Mouse (Mus musculus) large intestine, adult 2 months (tissue): ENCODE data around the gene Tctn1. TPM values are rescaled to one million over a fixed set of nuclear protein-coding genes. Genes with fewer than 3 reads are reported as not detected.
"Not testable (repeated sequence)": the region's sequence is repeated elsewhere in the genome, so short reads cannot be mapped to it uniquely, and the experiment has no call there.

Experiments
- DNase-seq: peaks from one replicate; pipeline ENCODE4 v3.0.0-alpha.2; 2012; ENCODE audit warnings: low read depth, low spot score
- WGBS: fragments of 180-500 bp; shearing (Covaris S2); methylation state at CpG from one replicate; pipeline ENCODE4 v1.1.7; 2018; 5-methylcytosine and 5-hydroxymethylcytosine counted together
- polyA plus RNA-seq: library from polyadenylated mRNA; depleted of rRNA; stranded (reverse); fragments of >200 nt; gene quantifications from 2 replicates; pipeline ENCODE4 v1.2.3, GENCODE M21; 2012

Tctn1 gene
- polyA plus RNA-seq, 1 experiment: 7.6 TPM

GRCm38 (mm10) chr5:122231431-122231830, 32.8 kb downstream of the Tctn1 start:
- no peak for DNase-seq
- WGBS: 77% methylated on average over 6 of the region's 6 CpGs

- no peak for DNase-seq
- 89% methylated on average over 4 of the region's 4 CpGs for WGBS
Observed at GRCm38 (mm10) chr5:122230816-122231215, 33.4 kb downstream of the Tctn1 start.

DNA sequence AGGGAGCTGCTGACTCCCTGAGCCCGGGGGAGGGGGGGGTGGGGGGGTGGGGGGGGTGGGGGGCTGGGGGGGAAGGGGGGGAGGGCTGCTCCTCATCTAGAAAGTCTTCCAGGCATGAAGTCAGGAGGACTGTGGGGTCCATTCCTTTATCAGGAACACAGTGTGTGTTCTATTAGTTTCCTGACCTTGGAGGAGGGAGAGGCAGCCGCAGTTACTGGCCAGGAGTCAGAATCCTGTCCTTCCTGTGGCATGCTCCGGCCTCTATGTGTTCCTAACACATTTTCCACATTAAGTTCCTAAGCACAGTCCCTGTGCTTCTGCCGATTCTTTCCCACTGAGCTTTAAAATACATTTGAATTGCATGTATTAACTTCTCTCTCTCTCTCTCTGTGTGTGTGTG, 35.5 kb downstream of the Tctn1 start:
- no peak for DNase-seq
- WGBS: 58% methylated on average over 4 of the region's 4 CpGs

DNA sequence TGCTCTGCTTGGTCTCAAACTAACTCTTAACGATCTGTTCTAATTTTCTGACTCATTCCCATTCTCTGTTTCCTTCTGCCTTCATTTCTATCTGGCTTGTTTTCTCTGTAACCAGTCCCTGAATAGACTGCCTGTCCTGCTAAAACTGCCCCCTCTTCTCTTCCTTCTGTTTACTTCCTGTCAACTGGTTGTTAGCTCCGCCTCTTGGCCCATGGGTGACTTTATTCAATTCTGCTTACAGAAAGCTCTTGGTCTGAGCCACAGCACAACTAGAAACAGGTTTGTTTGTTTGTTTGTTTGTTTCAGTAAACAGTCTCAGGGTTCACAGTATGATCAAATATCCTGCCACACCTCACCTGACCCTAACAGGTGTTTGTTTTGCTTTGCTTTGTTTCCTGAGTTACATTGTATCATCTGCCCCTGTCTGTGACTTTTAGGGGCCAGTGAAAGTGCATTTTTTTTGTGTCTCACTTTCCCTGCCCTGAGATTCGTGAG, 35.9 kb downstream of the Tctn1 start:
- DNase-seq: no peak
- WGBS: 67% methylated on average over 3 of the region's 3 CpGs

DNA sequence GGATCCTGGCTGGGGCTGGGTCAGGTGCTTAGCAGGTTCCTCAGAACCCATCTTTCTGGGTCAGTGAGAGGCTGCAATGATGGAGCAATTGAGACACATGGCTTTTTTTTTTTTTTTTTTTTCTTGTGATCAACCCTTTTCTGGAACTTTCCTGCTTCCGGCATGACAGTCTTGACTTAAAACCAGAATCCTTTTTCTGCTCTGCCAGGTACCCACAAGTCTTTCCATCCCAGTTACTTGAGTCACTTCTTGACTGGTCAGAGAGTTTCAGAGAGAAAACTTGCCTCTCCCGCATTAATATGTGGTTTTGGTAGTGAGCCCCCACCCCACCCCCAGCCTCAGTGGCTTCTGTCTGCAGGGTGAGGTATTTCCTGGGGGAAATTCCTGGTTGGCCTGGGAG, 40.0 kb downstream of the Tctn1 start:
- no peak for DNase-seq
- WGBS: 93% methylated on average over 2 of the region's 2 CpGs

GRCm38 (mm10) chr5:122221085-122221484, 43.2 kb downstream of the Tctn1 start:
- DNase-seq: no peak
- 90% methylated on average over 4 of the region's 4 CpGs for WGBS

DNA sequence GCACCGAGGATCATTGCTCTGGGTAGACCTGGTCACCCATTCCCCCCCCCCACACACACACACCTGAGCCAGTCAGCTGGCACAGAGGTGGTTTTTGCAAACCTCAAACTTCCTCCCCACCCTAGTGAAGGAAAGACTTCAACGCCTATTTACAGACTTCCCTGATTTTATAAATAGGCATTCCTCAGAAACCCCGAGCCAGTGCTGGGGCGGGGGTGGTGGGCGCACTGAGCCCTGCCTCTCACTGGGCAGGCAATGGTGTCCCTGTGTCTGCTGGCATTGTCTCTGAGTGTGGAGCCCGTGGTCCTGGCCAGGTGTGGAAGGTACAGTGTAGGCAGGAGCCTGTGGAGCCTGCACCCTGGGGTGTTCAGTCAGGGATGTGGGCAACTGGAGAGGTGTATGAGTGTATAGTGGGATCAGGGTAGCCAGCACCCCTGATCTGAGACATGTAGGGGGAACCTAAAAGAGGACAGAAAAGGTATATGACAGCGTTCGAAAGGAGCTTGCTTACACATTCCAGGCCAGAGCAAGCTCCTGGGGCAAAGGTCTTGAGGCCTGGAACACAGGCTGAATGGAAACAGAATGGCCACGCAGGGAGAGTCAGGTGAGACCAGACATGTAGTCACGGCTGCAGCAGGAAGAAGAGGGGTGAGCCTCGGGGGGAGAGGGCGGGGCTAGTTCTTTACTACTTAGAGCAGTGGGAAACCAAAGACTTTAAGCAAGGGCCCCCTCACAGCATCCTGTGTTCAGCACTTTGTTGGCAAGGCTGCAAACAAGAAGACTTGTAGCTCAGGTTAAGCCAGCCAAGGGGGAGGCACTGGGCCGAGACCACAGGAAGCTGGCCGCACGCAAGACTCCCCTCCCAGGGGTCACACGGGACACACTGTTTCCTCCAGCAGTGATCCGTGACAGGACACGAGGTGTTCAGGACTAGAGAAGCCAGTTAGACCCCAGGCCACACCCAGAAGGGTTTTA, 44.3 kb downstream of the Tctn1 start:
- 42% methylated on average over 18 of the region's 18 CpGs for WGBS
- DNase-seq: no peak

DNA sequence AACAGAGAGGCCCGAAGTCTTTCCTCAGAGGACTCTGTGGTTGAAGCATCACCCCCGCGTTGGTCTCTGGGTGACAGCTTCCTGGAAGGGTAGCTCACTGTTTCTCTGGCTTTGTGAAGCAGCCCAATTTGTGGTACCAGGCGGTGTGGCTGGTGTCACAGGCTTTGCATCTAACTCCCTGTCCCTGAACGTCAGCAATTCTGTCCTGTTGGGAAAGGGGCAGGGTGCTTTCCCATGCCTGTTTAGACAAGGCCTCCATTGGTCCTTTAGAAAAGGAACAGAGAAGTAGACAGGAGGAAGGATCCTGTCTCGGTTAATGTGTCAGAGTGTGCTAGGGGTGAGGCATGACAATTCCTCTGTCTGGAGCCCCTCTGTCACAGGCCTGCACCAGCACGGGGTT, 45.3 kb downstream of the Tctn1 start:
- DNase-seq: no peak
- 80% methylated on average over 7 of the region's 7 CpGs for WGBS

DNA sequence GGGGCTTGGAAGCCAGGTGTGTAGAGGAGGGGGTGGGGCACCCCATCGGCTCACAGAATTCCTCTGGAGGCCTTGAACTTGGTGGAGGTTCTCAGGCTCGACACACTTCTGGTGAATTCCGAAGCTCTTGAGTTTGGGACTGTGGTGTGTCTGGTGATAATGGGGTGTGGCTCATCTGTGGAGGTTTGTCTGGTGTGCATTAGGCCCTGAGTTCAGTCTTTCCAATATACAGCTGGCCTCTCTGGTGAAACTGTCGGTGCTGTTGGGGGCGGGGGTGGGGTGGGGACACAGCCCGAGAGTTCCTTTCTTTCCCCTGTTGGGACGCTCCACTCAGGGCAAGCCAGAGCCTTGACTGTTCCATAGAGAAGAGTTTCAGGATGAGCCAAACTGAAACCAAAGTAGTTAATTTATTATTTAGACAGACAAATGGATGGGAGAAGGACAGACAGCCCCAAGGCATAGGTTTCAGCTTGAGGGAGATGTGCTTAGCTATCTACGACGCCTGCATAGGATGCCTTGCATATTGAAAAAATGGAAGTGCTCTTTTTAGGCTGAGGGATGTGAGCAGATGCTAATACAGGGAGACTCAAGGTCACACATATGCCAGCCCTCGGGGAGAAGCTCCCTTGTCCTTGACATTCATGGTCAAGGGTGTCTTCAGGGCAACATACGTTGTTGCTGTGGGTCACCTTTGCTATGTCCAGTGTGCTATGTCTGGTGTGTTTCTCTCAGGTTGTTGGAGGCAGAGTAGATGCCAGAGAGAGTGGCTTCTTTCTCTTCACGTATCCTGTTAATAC, 46.0 kb downstream of the Tctn1 start:
- WGBS: 74% methylated on average over 12 of the region's 12 CpGs
- DNase-seq: no peak

GRCm38 (mm10) chr5:122217636-122218035, 46.6 kb downstream of the Tctn1 start:
- 81% methylated on average over 6 of the region's 6 CpGs for WGBS
- DNase-seq: no peak

DNA sequence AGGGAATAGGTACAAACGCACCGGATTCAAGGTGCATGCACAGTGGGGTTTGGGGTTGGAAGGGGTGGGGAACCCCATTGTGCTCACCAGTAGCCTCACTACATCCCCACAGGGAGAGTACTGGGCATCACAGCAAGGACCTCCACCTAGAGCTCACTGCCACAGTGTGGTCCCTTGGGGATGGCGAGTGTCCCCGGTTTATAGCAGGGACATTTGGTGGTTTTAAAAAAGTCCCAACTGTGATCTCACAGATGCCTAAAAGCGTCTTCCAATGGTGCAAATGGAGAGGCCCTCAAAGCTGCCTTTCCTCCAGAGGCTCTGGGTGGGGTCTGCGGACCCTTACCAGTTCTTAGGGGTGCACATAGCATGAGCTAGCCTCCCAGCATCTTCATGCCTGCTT, 50.4 kb downstream of the Tctn1 start:
- DNase-seq: no peak
- 90% methylated on average over 6 of the region's 6 CpGs for WGBS

- not testable (repeated sequence) for DNase-seq
- 100% methylated on average over 1 of the region's 1 CpGs for WGBS
Observed at GRCm38 (mm10) chr5:122212820-122213219, 51.4 kb downstream of the Tctn1 start.

DNA sequence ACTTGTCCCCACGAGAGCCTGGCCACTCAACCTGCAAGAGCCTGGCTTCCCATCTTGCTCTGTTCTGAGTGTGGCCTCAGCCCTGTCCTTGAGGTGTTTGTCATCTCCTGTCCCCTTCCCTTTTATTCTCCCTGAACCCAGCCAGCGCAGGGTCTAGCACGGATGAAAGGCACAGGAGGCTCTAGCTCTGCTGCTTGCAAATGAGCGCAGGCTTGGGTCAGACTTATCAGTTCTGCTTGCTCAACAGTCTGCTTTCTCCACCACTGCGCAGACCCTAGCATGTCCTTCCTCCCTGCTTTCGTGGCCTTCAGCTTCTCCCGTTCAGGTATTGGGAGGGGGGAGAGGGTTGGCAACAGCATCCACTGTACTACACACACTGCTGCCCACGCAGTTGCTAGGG, 52.1 kb downstream of the Tctn1 start:
- DNase-seq: no peak
- 76% methylated on average over 8 of the region's 8 CpGs for WGBS

DNA sequence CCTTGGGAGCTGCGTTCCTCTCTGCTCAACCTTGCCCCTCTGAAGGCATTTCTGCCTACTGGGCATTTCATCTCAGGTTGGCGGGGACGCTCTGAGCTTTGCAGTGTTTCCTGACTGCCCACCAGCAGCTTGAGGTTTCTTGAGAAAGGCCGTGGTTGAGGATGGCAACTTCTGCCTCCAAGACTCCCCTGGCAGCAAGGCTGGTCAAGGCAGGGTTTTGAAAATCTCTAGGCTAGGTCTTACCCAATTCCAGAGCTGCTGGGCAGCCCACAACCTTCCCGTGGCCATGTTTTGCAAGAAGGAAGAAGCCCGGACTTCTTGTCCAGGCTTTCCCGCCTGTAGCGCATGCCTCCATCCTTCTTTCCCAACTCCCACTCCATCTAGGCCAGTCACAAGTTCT, 53.4 kb downstream of the Tctn1 start:
- WGBS: 88% methylated on average over 8 of the region's 8 CpGs

GRCm38 (mm10) chr5:122209591-122210368, 54.5 kb downstream of the Tctn1 start:
- no peak for DNase-seq
- 11% methylated on average over 21 of the region's 21 CpGs for WGBS

More for the DNA sequence above, 53.4 kb downstream of the Tctn1 start:
- no peak for DNase-seq

GRCm38 (mm10) chr5:122208909-122209308, 55.4 kb downstream of the Tctn1 start:
- 72% methylated on average over 6 of the region's 6 CpGs for WGBS
- no peak for DNase-seq

DNA sequence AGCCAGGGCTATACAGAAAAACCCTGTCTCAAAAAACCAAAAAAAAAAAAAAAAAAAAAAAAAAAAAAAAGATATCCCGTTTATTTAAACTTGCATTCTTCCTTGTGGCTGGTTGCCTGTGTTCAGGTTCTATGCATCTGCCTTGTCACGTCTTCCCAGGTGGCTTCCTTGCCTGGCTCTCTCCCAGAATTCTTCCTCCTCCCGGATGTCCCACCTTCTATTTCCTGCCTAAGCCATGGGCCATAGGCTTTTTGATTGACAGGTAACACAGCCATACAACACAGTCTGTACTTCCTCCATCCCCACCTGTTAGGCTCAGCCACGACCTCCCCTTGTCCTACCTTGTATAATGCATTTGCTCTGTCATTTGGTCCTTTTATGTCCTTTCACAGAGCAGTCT, 57.8 kb downstream of the Tctn1 start, which contains the start of gene Hvcn1:
Hvcn1 (plus strand) TSS at position 330 of the 400 bp plus-strand sequence.
- DNase-seq: no peak
- WGBS: 33% methylated on average over 4 of the region's 4 CpGs

GRCm38 (mm10) chr5:122204180-122204579, 60.1 kb downstream of the Tctn1 start:
- no peak for DNase-seq
- WGBS: 62% methylated on average over 2 of the region's 2 CpGs

GRCm38 (mm10) chr5:122201904-122202303, 62.4 kb downstream of the Tctn1 start:
- DNase-seq: no peak
- WGBS: 84% methylated on average over 6 of the region's 6 CpGs

GRCm38 (mm10) chr5:122200872-122201271, 63.4 kb downstream of the Tctn1 start:
- WGBS: 82% methylated on average over 4 of the region's 4 CpGs
- no peak for DNase-seq
